Mouse (Mus musculus) adrenal gland, adult 2 months (tissue): ENCODE data around the gene Fgfr1op. TPM values are rescaled to one million over a fixed set of nuclear protein-coding genes. Genes with fewer than 3 reads are reported as not detected.
"Not testable (repeated sequence)": the region's sequence is repeated elsewhere in the genome, so short reads cannot be mapped to it uniquely, and the experiment has no call there.

Experiments
- DNase-seq: peaks from one replicate; pipeline ENCODE4 v3.0.0; 2021
- polyA plus RNA-seq: library from polyadenylated mRNA; depleted of rRNA; stranded (reverse); fragments of >200 nt; gene quantifications from 2 replicates; pipeline ENCODE4 v1.2.3, GENCODE M21; 2012
- total RNA-seq, 2 experiments: library from RNA; stranded (reverse); gene quantifications; 2 replicates each; pipeline ENCODE4 v1.2.3; 2021

Fgfr1op gene
- total and polyA plus RNA-seq, 3 experiments: 0.43 to 21.4 (median 16.6) TPM

DNA sequence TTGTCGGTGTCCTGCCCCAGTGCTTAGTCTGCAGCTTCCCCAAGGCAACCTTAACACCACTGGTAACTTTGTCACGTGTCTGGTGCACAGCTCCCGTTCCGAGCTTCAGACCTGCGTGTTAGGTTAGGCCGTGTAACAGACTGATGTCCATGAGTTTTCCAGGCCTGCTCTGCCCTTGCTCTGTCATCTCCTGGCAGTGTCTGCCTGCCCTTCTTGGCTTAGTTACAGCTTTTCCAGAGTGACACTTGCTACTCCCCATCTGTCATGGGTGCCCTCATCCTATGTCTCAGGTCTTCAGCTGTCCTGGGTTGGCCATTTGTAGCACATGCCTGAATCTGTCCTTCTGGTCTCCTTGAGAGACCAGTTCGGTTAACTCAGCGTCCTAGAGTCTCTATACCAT lies 2.1 kb downstream of the Fgfr1op start:
- peak; percentile 77 for DNase-seq

DNA sequence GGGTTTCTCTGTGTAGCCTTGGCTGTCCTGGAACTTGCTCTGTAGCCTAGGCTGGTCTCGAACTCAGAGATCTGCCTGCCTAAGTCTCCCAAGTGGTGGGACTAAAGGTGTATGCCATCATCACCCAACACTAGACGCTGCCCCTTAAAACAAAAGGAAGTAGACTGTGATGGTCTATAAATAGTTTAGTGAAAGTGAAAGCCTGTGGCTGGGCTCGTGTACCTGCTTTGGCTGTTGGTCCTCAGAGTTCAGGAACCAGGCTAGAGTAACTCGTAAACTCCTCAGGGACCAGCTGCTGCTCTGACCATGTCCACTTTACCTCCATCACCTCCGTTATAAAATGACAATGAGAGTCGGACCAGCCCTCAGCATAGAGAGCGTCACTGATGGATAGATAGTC lies 5.0 kb downstream of the Fgfr1op start:
- no peak for DNase-seq

DNA sequence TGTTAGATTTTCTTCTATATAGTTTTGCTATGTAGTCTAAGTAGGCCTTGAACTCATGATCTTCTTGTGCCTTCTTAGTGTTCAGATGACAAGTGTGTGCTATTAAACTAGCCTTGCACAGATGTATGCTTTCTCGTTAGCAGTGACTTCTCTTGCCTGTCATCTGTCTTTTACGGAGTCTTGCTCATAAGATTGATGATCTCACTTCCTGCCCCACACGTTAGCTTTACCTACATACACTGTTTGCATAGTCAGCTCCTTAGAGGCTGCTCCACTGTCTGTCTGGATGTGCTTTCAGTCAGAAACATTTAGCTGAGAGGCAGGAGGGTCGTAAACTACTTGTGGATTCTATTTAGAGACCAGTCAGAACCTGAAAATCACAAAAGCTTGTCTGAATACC lies 5.8 kb downstream of the Fgfr1op start:
- no peak for DNase-seq

DNA sequence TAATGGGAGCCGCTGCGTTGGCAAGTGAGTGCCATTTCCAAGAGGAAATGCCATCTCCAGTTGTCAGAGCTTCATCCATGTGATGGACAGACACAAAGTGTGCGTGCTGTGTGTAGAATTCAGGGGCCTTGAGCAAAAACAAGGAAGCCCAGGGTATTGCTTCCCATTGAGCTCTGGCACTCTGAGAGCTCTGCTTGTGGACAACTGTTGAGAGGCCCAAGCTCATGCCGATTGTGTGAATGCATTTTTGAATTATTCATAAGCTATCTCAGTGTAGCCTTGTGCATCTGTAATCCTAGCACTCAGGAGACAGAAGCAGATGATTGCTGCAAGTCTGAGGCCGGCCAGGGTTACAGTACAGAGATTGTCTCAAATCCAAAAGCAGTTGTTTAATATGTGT lies 11.8 kb downstream of the Fgfr1op start:
- no peak for DNase-seq

DNA sequence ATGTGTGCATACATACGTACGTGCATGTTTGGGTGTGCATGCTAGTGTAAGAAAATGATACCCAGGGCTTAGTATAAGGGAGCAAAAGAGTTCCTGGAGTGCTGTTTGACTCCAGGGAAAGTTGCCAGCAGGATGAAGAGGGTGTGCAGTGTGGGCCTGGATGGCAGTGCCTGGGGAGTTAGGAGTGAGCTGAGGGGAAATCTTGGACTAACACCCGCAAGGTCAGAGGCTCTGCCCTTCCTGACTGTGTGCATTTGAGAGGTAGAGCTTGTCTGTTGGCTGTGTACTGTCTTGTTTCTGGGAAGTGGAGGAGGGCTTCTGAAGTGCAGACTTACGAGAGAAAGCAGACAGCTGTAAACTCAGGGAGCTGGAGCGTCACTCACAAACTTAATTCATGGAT lies 18.5 kb downstream of the Fgfr1op start:
- DNase-seq: no peak

DNA sequence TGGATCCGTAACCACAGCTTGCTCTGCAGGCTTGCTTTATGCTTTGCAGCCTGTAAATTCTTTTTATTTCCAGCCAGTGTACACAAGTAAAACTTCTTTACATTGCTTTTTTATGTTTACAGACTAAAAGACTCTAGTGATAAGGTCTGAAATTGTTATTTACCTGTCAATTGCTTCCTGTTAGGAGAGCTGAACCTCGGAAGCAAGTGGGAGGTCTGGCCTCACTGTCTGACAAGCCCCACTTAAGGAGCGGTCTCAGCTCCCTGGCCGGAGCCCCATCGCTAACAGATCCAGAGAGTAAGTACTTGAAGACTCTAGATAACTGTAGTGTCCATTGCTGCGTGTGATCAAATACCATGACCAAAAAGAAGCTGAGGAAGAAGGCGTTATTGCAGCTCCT lies 18.9 kb downstream of the Fgfr1op start:
- no peak for DNase-seq

DNA sequence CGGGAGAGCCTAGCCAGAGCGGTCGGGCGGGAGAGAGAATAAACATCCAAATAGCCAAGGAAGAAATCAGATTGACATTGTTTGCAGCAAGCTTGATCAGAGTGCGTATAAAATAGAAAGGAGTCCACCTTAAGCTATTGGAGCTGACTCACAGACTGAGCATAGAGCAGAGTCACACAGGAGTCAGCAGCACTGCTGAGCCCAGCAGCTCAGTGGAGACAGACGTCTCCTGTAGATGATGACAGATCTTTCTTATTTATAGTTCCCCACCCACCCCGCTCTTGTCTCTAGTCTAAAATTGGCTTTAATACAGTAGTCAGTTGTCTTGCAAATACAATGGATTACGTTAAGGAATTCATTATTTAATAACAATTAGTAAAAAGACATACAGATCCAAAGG lies 28.4 kb downstream of the Fgfr1op start:
- DNase-seq: no peak

DNA sequence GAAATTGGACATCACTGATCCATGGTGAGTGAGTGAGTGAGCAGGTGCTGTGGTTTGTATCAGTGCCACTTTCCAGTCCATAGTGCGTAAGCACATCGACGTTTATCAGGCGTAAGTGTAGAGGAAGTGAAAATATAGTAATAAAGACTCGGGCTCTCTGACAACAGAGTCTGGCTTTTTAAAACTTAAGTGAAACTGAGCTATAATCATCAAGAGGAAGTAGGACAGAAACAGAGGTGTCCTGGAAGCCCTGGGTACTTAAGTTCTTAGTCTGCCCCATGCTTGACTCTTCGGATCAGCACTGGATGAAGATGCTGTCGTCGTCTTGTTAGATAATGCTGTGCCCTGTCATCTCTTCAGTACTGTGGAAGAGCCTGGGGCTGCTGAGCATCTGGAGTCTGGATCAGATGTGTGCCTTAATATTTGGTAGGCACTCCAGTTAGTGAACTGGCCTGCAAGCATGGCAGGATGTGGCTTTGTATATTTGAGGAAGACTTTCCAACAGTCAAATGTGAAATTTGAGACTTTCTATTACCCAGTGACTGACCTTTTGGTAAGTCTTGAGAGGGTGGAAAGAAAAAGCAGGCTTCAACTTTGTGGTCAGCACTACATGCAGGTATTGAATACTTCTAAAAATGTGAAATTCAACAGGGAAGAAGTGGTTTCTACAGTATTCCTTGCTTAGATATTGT lies 30.5 kb downstream of the Fgfr1op start:
- no peak for DNase-seq

DNA sequence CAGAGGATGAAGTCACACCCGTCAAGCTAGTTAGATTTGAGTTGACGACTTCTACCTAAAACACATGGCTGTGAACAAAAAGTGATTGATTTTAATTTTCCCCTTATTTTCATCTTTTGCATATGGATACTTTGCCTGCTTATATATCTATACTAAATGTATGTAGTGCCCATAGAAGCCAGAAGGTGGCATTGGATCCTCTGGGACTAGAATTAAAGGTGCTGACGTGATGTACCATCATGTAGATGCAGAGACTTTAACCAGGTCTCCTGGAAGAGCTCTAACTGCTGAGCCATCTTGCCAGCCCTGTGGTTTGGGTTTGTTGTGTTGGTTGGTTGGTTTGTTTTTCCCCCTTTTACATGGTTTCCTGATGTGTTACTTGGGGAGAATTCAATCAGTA lies 32.4 kb downstream of the Fgfr1op start:
- DNase-seq: no peak

DNA sequence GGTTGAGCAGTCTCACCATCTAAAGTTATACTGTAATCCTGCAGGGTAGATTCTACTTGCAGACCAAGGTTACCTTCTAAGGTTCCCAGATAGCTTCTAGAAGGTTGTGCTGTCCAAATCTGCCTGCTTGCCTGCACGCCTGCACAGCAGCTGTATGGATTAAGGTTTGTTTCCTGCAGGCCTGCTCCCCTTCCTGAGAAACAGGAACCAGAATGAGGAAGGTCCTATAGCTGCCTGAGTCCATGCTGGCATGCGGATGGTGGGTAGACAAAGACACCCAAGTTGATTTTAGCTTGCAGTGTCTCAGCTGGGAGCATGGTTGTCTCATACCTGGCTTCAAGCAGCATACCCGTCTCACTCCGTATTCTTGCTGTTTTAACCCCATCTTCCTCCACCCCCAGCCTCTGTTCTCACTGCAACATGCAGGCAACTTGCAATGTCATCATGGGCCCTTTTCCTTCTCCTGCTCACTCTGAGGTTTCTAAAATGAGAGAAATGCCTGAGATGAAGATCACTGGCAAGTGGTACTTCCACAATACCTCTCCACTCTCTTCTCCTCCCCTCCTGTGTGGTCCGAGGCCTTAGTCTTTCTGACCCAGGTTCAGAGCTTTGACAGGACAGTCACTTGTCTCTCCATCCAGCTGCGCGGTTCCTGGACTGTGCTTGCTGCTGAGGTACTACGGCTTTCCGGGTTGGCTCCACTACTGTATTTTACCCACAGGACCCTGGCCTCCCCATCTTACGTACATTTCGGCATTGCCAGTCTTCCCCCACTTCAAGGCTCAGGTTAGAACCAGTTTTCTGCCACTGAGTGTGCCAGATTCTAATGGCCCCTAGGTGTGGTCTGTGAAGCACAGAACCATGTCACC lies 34.0 kb downstream of the Fgfr1op start:
- DNase-seq: no peak

DNA sequence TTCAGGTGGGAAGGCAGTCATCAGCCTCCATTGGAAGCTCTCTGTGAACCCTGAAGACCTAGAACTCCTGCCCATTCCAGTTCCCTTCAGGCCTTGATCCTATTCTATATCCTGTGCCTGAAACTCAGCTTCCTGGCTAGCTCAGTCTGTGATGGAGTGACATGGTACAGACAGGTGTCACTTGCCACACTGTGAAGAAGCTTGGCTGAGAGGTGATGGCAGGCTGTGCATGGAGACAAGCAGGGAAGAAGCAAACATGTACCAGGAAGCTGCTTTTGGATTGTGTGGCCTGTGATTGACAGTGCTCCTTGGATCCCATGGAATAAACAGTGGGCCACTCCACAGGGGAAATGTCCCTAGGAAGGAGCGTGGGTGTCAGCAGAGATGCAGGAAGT lies 34.6 kb downstream of the Fgfr1op start:
- no peak for DNase-seq

DNA sequence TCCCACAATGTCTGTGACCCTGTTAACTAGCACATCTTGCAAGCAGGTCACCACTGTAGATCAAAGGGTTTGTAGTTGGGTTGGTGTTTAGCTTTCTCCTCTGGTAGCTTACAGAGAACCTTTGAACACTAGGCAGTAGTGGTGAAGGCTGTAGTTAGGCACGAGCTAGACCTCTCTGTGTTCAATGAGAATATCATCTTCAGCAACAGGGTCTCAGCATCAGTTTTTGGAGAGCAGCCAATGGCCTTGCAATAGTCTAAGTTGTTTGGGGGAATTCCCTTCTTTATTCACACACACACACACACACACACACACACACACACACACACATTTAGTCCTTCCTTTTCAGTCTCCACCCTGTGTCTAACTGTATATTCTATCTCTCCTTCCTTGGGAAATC lies 38.2 kb downstream of the Fgfr1op start:
- no peak for DNase-seq

DNA sequence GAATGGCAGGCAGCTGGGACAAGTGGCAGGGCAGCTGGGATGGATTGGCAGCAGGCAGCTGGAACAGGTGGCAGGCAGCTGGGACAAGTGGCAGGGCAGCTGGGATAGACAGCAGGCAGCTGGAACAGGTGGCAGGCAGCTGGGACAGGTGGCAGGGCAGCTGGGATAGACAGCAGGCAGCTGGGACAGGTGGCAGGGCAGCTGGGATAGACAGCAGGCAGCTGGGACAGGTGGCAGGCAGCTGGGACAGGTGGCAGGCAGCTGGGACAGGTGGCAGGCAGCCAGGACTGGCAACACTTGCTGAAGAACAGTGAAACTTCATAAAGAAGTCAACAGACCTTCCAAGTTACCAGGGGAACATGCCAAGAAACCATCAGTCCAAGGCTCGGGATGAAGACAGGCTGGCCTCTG lies 39.9 kb downstream of the Fgfr1op start:
- DNase-seq: not testable (repeated sequence)

DNA sequence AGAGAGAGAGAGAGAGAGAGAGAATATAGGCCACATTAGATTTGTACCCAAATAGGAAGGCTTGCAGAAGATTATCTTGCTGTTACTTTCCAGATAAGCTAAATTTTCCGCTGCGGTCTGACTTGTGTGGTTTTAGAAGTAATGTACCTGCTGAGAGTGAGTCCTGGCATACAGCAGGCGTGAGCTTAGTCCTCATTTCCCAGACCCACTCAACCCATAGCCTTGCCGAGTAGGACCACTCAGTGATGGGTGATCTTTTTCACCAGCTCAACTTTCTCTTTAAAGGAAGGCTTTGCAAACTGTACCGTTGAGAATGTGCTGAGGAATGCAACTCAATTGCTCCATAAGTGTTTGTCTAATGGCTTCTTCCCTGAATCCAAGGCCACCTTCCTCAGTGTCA lies 41.4 kb downstream of the Fgfr1op start:
- DNase-seq: no peak

DNA sequence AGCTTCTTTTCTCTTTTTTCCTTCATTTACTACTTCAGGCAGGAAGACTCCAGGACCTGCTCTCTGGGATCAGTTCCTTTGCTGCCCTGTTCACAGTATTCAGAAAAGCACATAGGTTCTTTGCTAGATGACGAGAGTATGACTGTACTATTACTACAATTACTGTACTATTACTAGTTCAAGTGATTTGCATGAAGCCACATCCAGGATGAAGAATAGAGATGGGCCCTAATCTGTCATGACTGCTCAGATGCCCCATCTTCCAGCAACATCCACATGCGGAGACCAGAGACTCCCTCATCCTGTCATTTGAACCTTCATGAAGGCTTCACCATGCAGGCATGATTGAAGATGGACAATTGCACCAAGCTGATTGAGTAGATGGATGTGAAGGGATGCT lies 44.4 kb downstream of the Fgfr1op start:
- no peak for DNase-seq

DNA sequence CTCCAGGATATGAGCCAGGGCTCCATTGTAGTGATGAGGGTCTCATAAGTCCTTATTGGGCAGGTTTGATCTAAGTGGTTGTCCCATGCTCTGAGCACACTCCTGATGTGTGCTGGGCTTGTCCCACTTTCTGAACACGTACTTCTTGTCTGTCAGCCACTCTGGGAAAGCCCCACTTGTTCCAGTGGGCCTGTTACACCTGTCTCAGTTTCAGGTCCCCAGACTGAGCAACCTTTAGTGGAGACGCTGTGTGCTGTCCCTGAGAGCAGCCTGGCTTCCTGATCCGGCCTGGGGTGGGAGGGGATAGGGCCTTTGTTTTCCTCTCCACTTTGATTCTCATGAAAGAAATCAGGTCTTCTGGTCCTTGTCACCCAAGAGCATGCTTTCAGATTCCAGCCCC lies 44.9 kb downstream of the Fgfr1op start:
- no peak for DNase-seq

DNA sequence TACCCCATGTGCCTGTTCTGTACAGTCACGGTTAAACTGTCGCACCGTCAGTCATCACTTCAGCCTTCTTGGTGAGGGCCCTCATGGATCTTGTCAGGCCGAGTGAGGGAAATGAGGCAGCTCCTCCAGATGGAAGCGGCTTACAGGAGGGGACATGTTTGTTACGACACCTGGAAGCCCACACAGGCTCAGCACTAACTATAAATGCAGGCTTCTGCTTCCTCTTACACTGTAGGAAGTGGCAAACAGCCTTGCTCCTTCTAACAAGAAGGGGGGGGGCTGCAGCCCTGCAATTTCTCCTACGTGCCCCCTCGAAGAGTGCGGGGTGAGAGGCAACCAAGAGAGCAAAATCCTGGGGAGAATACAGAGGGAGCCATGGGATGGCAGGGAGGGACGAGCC lies 45.4 kb downstream of the Fgfr1op start:
- DNase-seq: no peak

DNA sequence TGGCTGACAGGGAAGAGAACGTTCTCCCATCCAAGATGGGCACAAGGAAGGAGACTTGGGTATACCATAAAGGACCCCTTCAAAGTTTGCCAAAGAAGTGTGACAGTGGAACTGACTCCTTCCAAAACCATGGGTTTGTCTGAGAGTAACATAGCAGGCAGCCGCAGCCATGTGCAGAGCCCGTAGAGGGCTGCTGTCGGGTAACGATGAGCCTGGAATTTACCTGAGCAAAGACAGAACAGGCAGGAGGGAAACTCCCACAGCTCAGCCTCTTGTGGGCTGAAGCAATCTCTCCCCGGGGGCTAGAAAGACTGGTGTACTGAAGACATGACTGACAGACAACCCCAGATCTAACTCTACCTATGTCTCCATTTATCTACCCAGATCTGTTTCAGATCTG lies 46.1 kb downstream of the Fgfr1op start:
- DNase-seq: no peak

DNA sequence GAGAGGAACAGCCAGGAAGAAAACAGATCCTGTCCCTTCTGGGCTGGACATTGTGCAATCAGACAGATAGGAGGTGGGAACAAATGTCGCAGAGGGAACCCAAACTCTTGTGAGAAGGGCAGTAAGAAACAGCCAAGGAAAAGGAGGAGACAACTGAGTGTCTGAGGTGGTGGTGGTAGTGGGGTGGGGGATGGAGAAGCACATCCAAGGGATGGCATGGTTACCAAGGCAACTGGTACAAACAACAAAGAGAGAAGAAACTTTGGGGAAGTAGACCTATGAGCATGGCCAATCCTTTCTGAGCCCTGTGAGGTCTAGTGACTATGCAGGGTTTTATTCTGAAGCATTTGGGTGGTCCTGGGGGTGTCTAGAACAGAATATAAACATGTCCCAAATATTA lies 49.1 kb downstream of the Fgfr1op start:
- no peak for DNase-seq

DNA sequence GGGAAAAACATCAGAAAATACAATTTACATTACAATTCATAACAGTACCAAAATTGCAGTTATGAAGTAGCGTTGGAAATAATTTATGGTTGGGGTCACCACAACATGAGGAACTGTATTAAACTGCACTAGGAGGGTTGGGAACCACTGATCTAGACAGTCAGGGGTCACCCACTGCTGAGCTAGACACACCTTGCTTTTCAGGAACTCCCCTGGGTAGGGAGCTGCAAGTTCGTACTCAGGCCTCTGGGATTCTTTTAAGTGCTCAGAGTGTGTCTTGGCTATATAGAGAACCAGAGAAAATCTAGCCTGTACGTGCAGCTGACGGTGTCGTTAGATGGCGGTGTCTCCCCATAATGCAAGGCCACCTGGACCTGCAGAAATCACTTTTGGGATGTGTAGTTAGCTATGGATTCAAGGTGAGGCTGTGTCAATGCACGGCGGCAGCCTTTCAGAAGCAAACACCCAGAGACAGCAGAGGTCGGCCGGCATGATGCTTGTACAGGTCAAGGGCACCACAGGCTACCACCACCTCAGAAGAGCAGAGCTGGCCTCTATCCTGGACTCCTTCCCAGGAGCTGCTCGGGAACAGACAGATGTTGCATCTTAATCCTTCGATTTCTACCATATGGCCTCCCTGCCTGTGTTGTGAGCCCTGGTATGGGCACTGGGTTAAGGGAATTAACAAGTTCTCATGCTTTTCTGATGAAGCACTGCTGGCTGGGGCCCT lies 49.9 kb downstream of the Fgfr1op start:
- no peak for DNase-seq

DNA sequence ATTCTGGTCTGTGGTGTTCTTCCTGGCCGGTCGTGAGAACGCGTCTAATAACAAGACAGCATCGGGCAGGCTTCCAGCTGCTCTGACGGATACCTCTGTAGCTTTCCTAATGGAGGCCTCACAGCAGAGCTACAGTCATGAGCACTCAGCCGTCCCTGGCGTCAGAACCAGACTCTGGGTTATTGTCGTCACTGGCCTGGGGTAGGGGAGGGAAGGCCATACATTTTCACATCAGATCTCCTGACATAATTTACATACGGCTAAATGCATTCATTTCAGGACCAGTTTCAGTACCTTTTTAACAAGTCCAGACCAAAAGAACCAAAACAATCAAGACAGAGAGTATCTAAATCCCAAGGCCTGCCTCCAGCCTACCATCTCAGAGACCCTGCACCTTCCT lies 57.9 kb downstream of the Fgfr1op start:
- DNase-seq: no peak

DNA sequence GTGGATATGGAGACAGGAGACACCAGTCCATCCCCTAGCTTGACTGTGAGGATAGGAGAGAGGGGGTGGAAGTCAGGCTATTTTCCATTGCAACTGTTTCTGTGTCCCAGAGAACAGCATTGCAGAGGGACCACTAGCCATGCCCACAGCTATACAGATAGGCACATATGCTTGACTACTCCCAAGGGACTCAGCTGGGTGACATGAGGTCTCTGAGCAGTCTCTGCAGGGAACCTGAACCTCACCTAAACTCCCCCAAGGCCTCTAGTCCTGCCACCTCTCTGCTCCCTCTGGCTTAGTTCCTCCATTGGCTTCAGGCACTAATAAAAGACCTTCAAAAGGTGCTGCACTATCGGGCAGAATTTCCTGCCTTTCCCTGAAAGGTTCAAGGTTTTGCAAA lies 58.8 kb downstream of the Fgfr1op start:
- no peak for DNase-seq

DNA sequence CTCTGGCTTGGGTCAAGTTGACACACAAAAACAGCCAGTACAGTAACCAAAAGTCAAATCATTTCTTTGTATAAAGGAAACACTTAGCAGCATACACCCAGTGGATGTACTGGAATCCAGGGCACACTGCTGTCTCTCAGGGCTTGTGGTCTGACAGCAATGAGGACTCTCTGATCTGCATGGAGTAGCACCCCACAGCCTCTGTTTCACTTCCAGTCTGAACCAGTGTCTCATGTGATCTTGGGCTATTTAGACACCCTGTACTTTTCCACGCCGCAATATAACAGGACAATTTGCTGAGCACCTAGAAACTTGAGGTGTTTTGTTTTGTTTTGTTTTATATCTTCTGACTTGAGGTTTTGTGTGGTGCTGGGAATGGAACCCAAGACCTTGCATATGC lies 59.9 kb downstream of the Fgfr1op start:
- DNase-seq: no peak
